In the genomic region with DNA sequence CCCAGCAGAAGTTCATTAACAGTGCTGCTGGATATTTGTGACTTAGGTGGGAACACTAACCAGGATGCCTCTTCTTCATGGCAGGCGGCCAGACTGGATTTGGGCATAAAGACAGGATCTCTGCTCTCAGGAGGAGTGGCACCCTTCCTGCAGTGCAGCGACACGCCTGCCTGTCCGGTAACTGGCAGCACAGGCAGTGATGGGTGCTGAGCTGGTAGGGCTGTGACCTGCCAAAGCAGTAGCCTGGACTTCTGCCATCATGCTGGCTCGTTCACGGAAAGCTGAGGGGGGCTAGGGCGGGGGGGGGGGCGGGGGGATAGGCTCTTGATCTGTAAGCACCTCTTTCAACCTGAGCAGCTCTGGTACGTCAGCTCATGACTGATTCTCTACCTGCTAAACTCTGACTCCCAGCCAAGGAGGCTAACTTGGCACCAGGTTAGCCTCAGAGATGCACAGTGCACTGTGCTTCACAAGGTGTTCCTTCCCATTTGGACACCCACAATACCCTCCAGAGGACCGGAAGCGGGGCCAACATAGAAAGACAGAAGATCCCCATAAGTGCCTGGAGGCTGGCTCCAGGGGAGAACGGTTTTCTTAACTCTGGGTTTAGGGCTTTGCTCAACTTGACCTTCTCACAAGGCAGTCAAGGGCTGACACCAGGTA, we compare ENCODE assay signal across 15 mouse cellular contexts.
DNase-seq lines count a peak whose midpoint lies in the region; ATAC-seq lines count a peak whose summit lies in the region.
"Had no signal": no experiment of that assay in that cellular context is flagged by ENCODE, and none has a peak within 500 bp of the region (broad histone marks: within the 10 kb centered on the region; RNA-seq: fewer than 3 reads in every experiment).

No protein-coding gene starts in this region.

- H3K27me3 ChIP-seq in heart, embryonic 15.5 days: no peaks in the 10 kb centered on the region
- no peaks in the 10 kb centered on the region for H3K27me3 ChIP-seq in heart, embryonic 12.5 days (replicated peaks)
- H3K27me3 ChIP-seq in midbrain, embryonic 14.5 days (ENCODE audit: control insufficient read depth, insufficient read depth, low read length): no peaks in the 10 kb centered on the region
- H3K27me3 ChIP-seq: limb, embryonic 15.5 days; midbrain, embryonic 13.5 days; neural tube, embryonic 13.5 days had no signal

- 60% methylated on average over 12 of the region's 12 CpGs for WGBS in heart, embryonic 15.5 days
- WGBS in heart, embryonic 12.5 days: 77% methylated on average over 12 of the region's 12 CpGs
- 73% methylated on average over 12 of the region's 12 CpGs for WGBS in midbrain, embryonic 14.5 days

- H3K36me3 ChIP-seq in heart, embryonic 15.5 days: peaks cover 27% of the 10 kb centered on the region
- H3K36me3 ChIP-seq in heart, embryonic 12.5 days: peaks cover 46% of the 10 kb centered on the region
- peaks cover 26% of the 10 kb centered on the region; the same call in 1 of the 2 replicates for H3K36me3 ChIP-seq in midbrain, embryonic 14.5 days (ENCODE audit: control insufficient read depth, insufficient read depth, low read length)

- peak; percentile 69 for DNase-seq in cerebellum, adult 11-12 months
- DNase-seq in cerebellum, postnatal 4 days (ENCODE audit: low spot score in 2 of 2): no peak
- DNase-seq in MN1 (ENCODE audit: low spot score): peak; percentile 20
- DNase-seq in cerebellum, postnatal 10 days: peak; percentile 71 to 77
- no peak for DNase-seq in lung, postnatal 4 days
- DNase-seq in midbrain, embryonic 14.5 days: no peak
- DNase-seq: kidney, postnatal 4 days; thymus, adult 18-20 months had no signal

- H3K9me3 ChIP-seq in heart, embryonic 15.5 days (replicated peaks): no peaks in the 10 kb centered on the region
- H3K9me3 ChIP-seq in heart, embryonic 12.5 days (replicated peaks): peaks cover 2% of the 10 kb centered on the region; the same call in 1 of the 2 replicates
- H3K9me3 ChIP-seq in midbrain, embryonic 14.5 days (ENCODE audit: control insufficient read depth, low read length): no peaks in the 10 kb centered on the region
- H3K9me3 ChIP-seq: limb, embryonic 15.5 days; midbrain, embryonic 13.5 days had no signal

- peak overlapping the region; percentile 22 for H3K27ac ChIP-seq in heart, embryonic 15.5 days
- no peak overlapping the region for H3K27ac ChIP-seq in heart, embryonic 12.5 days (ENCODE audit: poor library complexity, severe bottlenecking)
- no peak overlapping the region for H3K27ac ChIP-seq in midbrain, embryonic 14.5 days (replicated peaks; ENCODE audit: low read depth, low read length)
- H3K27ac ChIP-seq: limb, embryonic 15.5 days; midbrain, embryonic 13.5 days; neural tube, embryonic 13.5 days had no signal

- H3K9ac ChIP-seq in heart, embryonic 15.5 days: no peak overlapping the region
- no peak overlapping the region for H3K9ac ChIP-seq in heart, embryonic 12.5 days
- H3K9ac ChIP-seq in midbrain, embryonic 14.5 days (replicated peaks; ENCODE audit: low read length): no peak overlapping the region
- H3K9ac ChIP-seq: limb, embryonic 15.5 days; midbrain, embryonic 13.5 days; neural tube, embryonic 13.5 days had no signal

- no peak overlapping the region for H3K4me2 ChIP-seq in heart, embryonic 15.5 days
- H3K4me2 ChIP-seq in heart, embryonic 12.5 days: no peak overlapping the region
- H3K4me2 ChIP-seq in midbrain, embryonic 14.5 days (ENCODE audit: low read length): no peak overlapping the region
- H3K4me2 ChIP-seq: limb, embryonic 15.5 days; midbrain, embryonic 13.5 days; neural tube, embryonic 13.5 days had no signal

- H3K4me3 ChIP-seq in heart, embryonic 15.5 days: no peak overlapping the region
- H3K4me3 ChIP-seq in heart, embryonic 12.5 days: no peak overlapping the region
- H3K4me3 ChIP-seq in midbrain, embryonic 14.5 days (replicated peaks; ENCODE audit: low read depth, low read length): no peak overlapping the region
- H3K4me3 ChIP-seq: limb, embryonic 15.5 days; midbrain, embryonic 13.5 days; neural tube, embryonic 13.5 days had no signal

- no peak for ATAC-seq in heart, embryonic 15.5 days (replicated peaks; ENCODE audit: insufficient number of reproducible peaks, insufficient read depth, low FRiP score, low read depth)
- no peak for ATAC-seq in heart, embryonic 12.5 days (ENCODE audit: insufficient number of reproducible peaks, low FRiP score)
- no peak for ATAC-seq in midbrain, embryonic 14.5 days (ENCODE audit: low FRiP score, low TSS enrichment)
- ATAC-seq: intestine, postnatal 0 days; lung, postnatal 0 days; midbrain, embryonic 13.5 days had no signal

- H3K4me1 ChIP-seq in heart, embryonic 15.5 days (replicated peaks): peaks cover 42% of the 10 kb centered on the region
- peaks cover 35% of the 10 kb centered on the region for H3K4me1 ChIP-seq in heart, embryonic 12.5 days (replicated peaks)
- H3K4me1 ChIP-seq in midbrain, embryonic 14.5 days (ENCODE audit: control insufficient read depth, insufficient read depth, low read length): no peaks in the 10 kb centered on the region

Comparison
In these comparisons a context has a peak if more than half of its experiments do, and no peak if none do; other contexts are left out.
1. DNase-seq: peak in cerebellum, adult 11-12 months (single experiment), MN1 (single experiment) and cerebellum, postnatal 10 days (2 of 2); none in cerebellum, postnatal 4 days (0 of 2), lung, postnatal 4 days (0 of 2) and midbrain, embryonic 14.5 days (single experiment).